Mouse (Mus musculus): ENCODE data around the gene Zcchc24. TPM values are rescaled to one million over a fixed set of nuclear protein-coding genes. Genes with fewer than 3 reads are reported as not detected.
"Not testable (repeated sequence)": the region's sequence is repeated elsewhere in the genome, so short reads cannot be mapped to it uniquely, and the experiment has no call there.

Zcchc24 gene
- 10 to 100 TPM; 34.2 to 34.8 TPM for total RNA-seq (2021)

DNA sequence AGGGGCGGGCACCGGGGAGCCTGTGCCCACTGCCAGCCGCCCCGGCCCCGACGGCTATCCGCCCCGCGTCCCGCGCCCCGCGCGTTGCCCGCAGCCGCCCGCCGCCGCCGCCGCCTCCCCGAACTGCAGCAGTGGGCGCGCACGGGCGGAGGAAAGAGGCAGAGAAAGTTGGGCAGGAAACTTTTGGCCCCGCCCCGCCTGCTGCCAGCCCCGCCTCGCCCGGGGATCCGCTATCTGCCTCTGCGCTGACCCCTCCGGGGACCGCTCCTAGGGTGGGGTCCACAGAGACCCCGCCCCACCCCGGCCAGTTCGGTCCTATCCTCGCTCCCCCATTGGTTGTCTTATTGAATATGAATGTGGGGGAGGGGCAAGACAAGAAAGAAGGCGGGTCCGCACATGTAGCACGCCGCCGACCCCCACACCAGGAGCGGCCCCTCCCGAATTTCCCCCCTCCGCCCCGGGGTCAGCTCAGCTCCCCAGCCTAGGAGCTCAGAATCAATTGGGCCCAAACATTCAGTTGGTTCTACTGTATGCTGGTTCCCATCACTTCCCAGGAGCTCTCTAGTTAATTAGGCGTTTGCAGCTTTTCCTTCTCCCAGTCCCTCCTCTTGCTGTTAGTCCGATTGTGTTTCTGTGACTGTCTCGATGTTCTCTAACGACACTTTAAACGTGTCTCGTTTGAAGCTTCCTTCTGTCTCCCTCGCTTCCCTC, at the start of gene Zcchc24:
Zcchc24 (minus strand) TSS at position 125 of the 711 bp plus-strand sequence.
- intact Hi-C loops (cut with DNase I), result no loop called here
- peak; percentile 88 for DNase-seq

DNA sequence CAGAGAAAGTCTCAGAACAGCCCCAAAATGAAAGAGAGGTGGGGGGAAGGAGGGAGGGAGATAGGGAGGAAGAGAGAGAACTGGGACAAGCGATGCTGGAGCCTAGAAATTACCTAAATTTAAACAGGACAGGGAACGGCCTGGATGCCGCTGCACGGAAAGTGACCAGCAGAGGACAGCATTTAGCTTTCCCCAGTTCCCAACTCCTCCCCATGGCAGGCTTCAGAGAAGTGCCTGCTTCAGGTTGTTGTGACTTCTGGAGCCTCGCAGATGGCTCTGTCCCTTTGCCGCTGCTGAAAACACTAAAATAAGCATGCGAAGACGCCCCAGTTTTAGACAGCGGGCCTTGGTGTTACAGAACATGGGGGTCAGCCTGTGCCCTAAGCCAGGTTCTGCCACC, 47.6 kb upstream of the Zcchc24 start:
- DNase-seq, result peak; percentile 65
- intact Hi-C loops (cut with DNase I), result loop anchor here (10.0 kb wide), 1 partner anchor 102 kb away; no protein-coding TSS in a partner anchor

DNA sequence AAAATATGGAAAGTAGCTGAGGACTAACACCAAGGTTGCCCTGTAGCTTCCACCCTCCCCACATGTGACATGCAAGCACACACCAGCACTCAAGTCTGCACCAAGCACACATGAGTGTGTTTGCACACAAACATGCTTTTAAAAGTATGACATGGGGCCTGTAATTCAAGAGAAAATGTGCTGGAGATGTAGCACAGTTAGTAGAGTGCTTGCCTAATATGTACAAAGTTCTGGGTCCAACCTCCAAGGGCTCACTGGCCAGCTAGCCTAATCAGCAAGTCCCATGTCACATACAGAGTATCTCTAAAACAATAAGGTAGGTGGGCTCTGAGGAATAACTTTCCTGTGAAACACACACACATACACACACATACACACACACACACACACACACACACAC, 45.3 kb upstream of the Zcchc24 start:
- no peak for DNase-seq

DNA sequence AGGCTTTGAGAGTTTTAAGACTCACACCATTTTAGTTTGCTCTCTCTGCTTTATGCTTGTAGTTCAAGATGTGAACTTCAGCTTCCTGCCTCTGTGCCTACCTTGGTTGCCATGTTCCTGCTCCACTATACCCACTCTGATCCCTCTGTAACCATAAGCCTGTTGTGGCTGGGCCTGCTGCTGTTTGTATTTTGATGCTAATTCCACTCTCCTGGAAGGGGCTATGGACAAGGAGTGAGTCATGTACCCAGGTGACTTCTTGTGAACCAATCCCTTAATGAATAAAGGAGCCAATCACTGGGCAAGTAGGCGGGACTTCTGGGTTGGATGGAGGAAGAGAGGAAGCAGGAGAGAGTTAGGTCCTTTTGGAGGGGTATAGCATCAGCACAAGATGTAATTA, 42.2 kb upstream of the Zcchc24 start:
- not testable (repeated sequence) for DNase-seq
- intact Hi-C loops (cut with DNase I), result loop anchor here (10.0 kb wide), 1 partner anchor 96 kb away; no protein-coding TSS in a partner anchor

More for the DNA sequence above, 45.3 kb upstream of the Zcchc24 start:
- intact Hi-C loops (cut with DNase I), result loop anchor here (10.0 kb wide), 1 partner anchor 99 kb away; no protein-coding TSS in a partner anchor

DNA sequence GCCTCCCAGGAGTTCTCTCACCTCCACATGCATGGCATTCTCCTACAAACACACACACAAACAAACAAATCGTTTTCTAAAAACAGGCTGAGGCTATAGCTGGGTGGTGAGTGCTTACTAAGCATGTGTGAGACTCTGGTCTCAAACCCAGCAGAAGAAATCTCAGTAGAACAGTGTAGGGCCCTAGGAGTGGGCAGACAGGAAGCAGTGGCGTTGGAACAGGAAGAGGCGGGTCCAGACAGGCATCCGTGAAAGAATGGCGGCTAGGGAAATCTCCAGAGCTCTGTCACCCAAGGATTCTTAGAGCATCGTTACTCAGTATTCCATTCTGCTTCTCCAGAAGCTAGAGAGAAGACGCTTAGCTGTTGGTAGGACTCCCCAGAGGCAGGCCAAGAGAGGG, 37.7 kb upstream of the Zcchc24 start:
- intact Hi-C loops (cut with DNase I), result no loop called here
- no peak for DNase-seq

DNA sequence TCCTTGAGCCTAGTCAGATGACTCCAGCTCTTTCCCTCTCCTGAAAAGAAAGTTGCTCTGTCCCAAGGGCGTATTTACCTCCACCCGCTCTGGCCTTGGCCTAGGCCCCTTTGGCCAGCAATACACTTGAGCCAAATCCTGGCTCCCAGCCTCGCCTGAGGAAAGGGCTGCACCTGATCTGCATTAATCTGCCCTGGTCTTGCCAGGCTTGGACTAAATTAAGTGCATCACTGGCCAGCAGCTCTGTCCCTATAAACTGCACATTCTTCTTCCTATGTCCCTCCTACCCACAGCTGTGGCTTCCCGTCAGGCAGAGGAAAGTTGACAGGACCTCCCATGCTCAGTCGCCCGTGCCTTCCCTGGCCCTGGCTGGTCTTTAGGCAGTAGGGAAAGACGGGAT, 37.0 kb upstream of the Zcchc24 start:
- intact Hi-C loops (cut with DNase I), result no loop called here
- peak; percentile 72 for DNase-seq

DNA sequence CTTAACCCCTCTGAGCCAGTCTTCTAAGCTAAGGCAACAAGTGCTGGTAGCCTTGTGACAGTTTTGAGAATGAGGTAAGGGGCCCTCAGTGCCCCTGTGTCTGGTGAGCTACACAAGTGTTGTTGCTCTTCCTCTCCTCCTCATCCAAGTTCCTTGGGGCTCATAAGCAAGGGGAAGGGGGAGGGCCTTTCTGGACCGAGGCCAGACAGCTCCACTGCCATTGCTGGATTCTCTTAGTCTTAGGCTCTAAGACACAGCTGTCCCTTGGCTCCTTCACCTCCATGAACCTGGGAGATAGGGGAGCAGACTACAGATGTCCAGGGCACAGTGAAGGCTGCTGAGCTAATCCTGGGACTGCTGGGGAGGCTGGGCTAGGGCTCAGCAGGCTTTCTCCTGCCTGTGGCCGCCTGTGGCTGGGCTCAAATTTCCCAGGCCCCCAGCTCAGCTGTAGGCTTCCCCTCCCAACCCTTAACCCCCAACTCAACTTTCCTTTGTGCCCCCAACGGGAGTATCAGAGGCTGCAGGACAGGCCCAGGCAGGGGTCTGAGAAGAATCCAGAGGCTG, 34.5 kb upstream of the Zcchc24 start:
- intact Hi-C loops (cut with DNase I), result no loop called here
- no peak for DNase-seq

DNA sequence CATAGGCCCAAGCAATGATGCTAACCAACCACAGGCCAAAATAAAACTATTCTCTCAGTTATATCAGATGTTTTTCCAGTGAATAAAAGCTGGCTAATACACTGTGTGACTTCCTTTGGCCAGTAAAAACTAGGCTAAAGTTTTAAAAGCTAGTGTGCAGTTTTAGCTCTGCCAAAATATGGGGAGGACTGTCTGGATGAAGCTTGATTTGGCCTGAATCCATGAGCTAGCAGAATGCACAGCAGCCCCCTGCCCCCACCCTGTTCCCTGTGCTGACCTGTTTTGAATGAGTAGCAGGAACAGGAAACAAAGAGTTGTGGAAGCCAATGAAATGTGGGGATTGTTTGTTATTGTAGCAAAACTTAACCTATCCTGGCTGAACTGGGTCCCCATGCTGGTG, 33.7 kb upstream of the Zcchc24 start:
- DNase-seq, result no peak
- intact Hi-C loops (cut with DNase I), result no loop called here

DNA sequence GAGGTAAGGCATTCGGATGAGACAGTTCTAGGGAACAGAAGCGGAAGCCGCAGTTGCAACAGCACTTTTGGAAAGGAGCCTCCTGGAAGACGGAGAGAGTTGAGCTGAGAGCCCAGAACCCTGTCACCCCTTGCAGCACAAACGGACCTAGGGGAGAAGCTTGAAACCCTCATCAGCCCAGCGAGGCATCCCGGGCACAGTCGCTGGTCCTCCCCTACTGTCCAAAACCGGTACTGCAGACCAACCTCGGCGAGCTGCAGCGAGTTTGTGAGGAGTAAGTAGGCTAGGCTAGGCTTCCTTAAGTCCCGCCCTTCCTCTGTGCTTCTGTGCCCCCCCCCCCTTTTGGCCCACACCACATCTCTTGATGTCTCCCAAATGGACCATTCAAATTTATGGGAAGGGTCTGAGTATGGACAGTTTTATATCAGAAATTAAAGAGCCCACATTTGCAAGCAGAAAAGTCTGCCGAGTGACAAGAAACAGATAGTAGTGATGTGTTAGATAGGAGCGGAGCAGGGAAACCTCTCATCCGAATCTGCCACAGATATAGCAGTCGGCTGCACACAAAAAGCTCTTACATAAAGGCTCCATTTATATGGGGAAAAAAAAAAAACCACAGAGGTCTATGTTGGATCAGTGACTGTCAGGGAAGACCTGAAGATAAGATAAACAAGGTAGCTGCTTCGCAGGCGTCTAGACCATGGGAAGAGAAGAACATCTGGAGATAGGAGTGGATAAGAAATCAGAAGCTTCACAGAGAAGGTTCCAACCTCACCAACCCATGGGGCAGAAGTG, 31.5 kb upstream of the Zcchc24 start:
- peak; percentile 77 for DNase-seq
- intact Hi-C loops (cut with DNase I), result no loop called here

DNA sequence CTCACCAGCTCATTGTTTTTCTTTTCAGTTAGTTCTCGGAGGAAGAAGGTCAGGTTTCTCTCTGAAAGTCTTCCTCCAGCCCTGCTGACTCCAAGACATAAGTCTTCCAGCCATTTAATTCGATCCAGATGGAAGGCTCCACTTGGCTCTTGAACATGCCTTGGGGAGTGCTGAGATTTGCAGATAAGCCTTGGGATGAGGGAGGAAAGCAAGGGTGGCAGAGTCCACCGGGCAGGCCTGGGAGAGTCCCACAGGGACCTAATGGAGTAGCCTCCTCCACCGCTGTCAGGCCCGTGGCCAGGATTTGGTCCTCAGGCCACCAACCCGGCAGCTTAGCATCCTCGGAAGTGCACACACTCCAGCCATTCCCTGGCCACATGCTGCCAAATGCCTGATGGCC, 27.8 kb upstream of the Zcchc24 start:
- intact Hi-C loops (cut with DNase I), result no loop called here
- DNase-seq, result no peak

DNA sequence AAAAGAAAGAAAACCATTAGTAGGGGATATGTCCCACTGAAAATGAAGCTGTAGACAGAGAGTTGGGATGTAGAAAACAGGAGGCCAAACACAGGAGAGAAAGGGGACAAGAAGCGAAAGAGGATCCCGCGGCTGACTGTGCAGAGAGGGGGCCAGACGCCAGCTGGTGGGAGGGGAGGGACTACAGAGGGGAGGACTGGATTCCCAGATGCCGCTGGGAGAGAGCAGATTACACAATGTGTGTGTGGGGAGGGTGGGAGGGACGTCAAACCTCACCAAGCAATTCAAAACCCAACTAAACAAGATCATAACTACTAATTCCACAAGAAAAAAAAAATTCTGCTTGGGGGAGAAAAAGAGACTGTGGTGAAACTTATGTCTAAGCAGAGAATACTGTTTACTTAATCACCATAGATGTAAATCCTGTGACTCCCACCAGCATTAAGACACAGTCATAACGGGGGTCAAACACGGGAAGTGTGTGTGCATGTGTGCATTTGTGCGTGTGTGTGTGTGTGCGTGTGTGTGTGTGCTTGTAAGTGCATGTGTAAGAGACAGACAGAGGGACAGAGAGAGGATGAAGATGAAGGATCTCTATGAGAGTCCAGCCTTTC, 26.8 kb upstream of the Zcchc24 start:
- DNase-seq, result peak; percentile 76
- intact Hi-C loops (cut with DNase I), result no loop called here

DNA sequence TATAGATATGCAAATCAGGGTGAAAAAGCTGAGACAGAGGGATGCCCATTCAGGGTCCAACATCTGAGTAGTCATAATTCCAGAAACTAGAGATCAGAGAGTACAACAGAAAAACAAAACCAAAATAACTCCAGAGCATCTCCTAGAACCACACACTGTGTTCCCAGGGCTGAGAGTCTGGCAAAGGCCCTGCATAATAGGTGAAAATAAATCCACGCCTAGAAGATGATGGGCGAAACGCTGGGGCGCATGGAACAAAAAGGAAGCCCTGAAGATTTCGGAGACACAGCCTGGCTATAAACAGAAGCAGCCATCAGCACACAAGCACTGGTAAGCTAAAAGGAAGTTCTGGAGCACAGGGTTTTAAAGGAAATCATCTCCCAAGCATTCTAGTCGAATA, 26.2 kb upstream of the Zcchc24 start:
- DNase-seq, result no peak
- intact Hi-C loops (cut with DNase I), result no loop called here

DNA sequence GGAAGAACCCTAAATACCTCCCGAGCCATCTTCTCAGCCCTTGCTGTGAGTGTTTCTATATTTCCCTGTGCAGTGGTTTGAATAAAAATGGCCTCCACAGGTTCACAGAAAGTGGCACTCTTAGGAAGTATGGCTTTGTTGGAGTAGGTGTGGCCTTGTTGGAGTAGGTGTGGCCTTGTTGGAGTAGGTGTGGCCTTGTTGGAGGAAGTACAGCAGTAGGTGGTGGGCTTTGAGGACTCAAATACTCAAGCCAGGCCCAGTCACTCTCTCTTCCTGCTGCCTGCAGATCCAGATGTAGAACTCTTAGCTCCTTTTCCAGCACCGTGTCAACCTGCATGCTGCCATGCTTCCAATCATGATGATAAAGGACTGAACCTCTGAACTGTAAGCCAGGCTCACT, 25.5 kb upstream of the Zcchc24 start:
- no peak for DNase-seq
- intact Hi-C loops (cut with DNase I), result no loop called here

DNA sequence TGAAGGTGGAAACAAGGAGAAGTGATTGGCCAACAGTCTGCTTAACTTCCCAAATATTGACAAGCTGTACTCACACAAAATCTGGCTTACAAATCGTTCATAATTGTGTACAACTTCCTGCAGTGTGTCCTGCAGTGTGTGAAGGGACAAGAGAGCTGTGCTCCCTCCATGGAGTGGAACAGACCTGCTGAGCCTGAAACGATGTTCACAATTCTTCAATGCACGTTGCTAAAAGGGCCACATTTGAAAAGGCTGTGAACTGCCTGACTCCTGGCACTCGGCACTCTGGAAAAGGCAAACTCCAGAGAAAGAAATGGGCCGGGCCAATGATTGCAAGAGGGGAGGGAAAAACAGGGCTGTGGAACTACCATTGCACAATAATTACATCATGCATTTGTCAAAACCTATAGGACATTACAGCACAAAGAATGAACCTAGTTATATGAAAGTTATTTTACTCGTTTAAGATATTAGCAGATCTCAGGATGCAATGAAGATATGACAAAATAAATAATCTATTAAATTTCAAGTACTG, 22.0 kb upstream of the Zcchc24 start:
- DNase-seq, result no peak
- intact Hi-C loops (cut with DNase I), result no loop called here

DNA sequence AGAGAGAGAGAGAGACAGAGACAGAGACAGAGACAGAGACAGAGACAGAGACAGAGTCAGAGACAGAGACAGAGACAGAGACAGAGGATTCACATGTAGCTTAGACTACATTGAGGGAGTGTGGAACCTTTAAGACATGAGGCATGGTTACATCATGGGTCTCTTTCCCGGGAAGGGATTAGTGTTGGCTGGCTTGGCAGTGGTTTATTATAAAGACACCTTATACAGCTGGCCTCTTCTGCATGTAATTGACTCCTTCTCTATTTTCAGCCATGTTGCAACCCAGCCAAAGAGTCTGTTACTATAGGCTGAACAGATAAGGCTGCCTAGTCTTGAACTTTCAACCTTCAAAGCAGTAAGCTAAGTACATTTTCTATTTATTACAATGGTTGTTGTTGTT, 21.1 kb upstream of the Zcchc24 start:
- intact Hi-C loops (cut with DNase I), result no loop called here
- DNase-seq, result no peak

DNA sequence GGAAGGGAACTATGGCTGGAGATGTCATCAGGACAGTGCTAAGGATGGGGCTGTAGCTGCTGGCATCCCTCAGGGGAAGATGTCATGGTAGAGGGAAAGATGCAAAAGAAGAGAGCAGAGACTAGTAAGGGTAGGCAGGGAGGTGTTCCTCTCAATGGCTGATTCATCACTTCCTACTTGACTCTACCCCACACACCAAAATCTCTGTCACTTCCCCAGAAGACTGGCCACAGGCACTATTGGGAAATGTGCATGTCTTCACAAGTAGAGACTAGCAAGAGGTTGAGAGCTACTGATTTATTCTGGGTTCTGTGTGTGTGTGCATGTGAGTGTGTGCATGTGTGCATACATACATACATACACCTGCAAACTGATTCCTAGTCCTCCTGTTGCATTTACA, 20.4 kb upstream of the Zcchc24 start:
- no peak for DNase-seq
- intact Hi-C loops (cut with DNase I), result no loop called here

DNA sequence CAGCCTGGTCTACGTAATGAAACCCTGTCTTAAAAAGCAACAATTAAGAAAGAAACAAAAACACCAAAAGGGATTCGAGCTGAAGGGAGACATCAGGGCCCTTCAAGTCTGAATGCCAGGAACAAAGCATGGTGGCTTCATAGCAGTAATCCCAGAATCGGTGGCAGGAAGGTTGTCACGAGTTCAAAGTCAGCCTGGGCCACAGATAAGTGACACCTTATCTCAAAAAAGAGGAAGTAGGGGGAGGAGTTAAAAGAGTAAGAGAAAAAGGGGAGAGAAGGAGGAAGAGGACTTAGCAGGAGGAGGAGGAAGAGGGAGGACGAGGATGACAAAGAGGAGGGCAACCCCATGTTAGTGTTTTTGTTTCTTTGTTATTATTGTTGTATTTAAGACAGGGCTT, 19.4 kb upstream of the Zcchc24 start:
- intact Hi-C loops (cut with DNase I), result no loop called here
- no peak for DNase-seq

DNA sequence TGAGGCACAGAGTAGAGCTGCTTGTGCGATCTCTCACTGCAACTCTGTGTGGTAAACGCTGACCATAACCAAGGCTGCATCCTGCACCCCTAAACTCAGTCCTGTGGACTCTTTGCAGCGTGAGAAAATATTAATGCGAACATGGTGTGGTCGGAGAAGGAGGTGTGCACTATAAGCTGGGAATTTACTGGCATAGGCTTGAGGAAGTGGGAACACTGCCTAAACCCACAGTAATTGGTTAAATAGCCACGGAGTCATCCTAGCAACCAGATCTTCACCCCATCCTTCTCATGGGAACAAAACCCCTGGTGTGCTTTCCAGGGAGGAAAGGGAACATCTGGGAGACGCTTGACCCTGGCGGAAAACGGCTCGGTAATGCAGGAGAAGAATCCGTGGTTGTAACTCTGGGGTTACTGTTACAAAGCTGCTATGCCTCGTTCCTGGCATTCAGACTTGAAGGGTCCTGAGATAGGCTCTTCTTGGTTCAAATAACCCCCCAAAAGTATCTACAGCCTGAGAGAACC, 18.6 kb upstream of the Zcchc24 start:
- intact Hi-C loops (cut with DNase I), result no loop called here
- DNase-seq, result no peak

DNA sequence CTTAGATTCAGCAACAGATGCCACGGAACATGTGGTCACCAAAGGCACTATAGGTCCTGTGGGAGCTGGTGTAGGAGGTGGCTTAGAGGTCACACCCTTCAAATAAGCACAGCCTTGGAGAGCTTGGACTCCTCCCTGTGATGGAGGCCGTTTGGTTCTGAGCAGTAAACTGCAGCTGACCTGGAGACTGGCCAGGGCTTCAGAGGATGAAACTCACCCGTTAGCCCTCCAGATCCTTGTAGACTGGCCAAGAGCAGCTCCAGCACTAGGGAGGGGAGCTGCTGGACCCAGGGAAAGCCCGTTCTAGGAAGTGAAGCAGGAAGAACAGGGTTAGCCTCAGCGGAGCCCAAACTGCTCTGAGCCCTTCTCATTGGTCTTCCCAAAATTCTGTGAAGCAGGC, 18.1 kb upstream of the Zcchc24 start:
- DNase-seq, result peak; percentile 51
- intact Hi-C loops (cut with DNase I), result no loop called here

DNA sequence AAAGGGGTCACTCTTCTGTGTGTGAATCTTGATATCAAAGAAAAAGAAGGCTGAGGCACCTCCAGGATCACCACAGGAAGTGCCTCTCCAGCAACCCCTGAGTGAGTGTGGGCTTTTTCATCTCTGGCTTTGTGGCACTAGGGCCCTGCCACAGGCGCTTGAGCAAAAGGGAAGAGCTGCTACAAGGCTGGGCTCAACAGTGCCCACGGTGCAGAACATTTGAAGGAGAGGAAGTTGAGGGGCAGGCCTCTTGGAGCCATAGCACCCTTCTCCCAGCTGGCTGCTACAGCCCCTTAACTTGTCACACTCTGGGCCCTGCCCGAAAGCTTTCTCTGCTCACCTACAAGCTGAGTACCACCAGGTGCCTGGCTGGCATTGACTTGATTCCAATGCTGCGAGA, 16.4 kb upstream of the Zcchc24 start:
- no peak for DNase-seq
- intact Hi-C loops (cut with DNase I), result no loop called here

DNA sequence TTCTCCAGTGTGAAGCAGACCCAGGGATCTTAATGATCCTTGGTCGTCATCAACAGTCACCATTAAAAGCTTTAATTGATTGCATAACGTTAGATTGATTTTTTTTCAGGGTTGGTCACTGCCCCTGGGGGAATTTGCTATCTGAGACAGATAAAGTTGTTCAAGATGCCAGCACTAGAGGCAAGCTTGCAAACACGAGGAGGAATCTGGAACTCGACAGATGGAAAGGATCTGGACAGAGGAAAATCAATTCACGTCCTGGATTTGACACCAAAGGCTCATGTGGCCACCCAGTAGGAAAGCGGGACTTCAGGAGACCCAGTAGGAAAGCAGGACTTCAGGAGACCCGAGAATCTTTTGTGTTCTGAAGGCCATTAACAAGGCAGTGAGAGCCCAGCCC, 14.4 kb upstream of the Zcchc24 start:
- no peak for DNase-seq
- intact Hi-C loops (cut with DNase I), result no loop called here
